Mouse (Mus musculus): ENCODE data around the gene Phf21a. TPM values are rescaled to one million over a fixed set of nuclear protein-coding genes. Genes with fewer than 3 reads are reported as not detected.

The Phf21a gene
- polyA plus RNA-seq, 2 experiments = 1.8 to 4.7 TPM

- Histone ChIP-seq H3K4me3 (ENCODE audit: insufficient read depth in 1 of 2, low read depth in 2 of 2, low read length in 2 of 2) (no peak overlapping the region), H3K27me3 (ENCODE audit: control insufficient read depth, insufficient read depth, low read length) (no peaks in the 10 kb centered on the region), H3K36me3 (replicated peaks; ENCODE audit: control insufficient read depth, insufficient read depth, low read depth) (no peaks in the 10 kb centered on the region), H3K4me2 (ENCODE audit: low read depth) (no peak overlapping the region), H3K9me3 (ENCODE audit: control insufficient read depth, low read length) (no peaks in the 10 kb centered on the region), H3K27ac (no peak overlapping the region), H3K4me1 (replicated peaks; ENCODE audit: control insufficient read depth in 2 of 2, insufficient read depth in 2 of 2, low read length in 1 of 2) (no peaks in the 10 kb centered on the region), H3K9ac (replicated peaks) (no peak overlapping the region)
- WGBS (ENCODE audit: insufficient replicate concordance) = 21% methylated on average over 1 of the region's 1 CpGs
- DNase-seq (ENCODE audit: low read depth in 3 of 3, low spot score in 3 of 3) (no peak), ATAC-seq (ENCODE audit: insufficient read depth) (no peak)
- no peak for TF ChIP-seq EP300 (IDR thresholded peaks at IDR 0.05; ENCODE audit: low read depth)
- no peak for TF ChIP-seq CTCF (IDR thresholded peaks at IDR 0.05; ENCODE audit: low read depth)
Observed at GRCm38 (mm10) chr2:92225592-92225991, 132.7 kb downstream of the Phf21a start.

GRCm38 (mm10) chr2:92229973-92230372 lies 137.1 kb downstream of the Phf21a start:
- Histone ChIP-seq H3K27me3 (ENCODE audit: control insufficient read depth, insufficient read depth, low read length) (no peaks in the 10 kb centered on the region), H3K36me3 (replicated peaks; ENCODE audit: control insufficient read depth, insufficient read depth, low read depth) (no peaks in the 10 kb centered on the region), H3K27ac (no peak overlapping the region), H3K4me1 (replicated peaks; ENCODE audit: control insufficient read depth in 2 of 2, insufficient read depth in 2 of 2, low read length in 1 of 2) (no peaks in the 10 kb centered on the region), H3K9me3 (ENCODE audit: control insufficient read depth, low read length) (no peaks in the 10 kb centered on the region), H3K4me2 (ENCODE audit: low read depth) (no peak overlapping the region), H3K9ac (replicated peaks) (no peak overlapping the region), H3K4me3 (ENCODE audit: insufficient read depth in 1 of 2, low read depth in 2 of 2, low read length in 2 of 2) (no peak overlapping the region)
- TF ChIP-seq EP300 (IDR thresholded peaks at IDR 0.05; ENCODE audit: low read depth) (no peak), CTCF (IDR thresholded peaks at IDR 0.05; ENCODE audit: low read depth) (no peak)
- 73% methylated on average over 9 of the region's 9 CpGs for WGBS (ENCODE audit: insufficient replicate concordance)
- ATAC-seq (ENCODE audit: insufficient read depth) = no peak
- DNase-seq (ENCODE audit: low read depth in 3 of 3, low spot score in 3 of 3) = no peak

GRCm38 (mm10) chr2:92231706-92232105 lies 138.8 kb downstream of the Phf21a start:
- no peak overlapping the region for H3K9ac ChIP-seq (replicated peaks)
- TF ChIP-seq EP300 (IDR thresholded peaks at IDR 0.05; ENCODE audit: low read depth) = no peak
- TF ChIP-seq CTCF (IDR thresholded peaks at IDR 0.05; ENCODE audit: low read depth) = no peak

GRCm38 (mm10) chr2:92234768-92235332 lies 141.9 kb downstream of the Phf21a start:
- H3K4me3 ChIP-seq (ENCODE audit: insufficient read depth in 1 of 2, low read depth in 2 of 2, low read length in 2 of 2) = no peak overlapping the region
- H3K27me3 ChIP-seq (ENCODE audit: control insufficient read depth, insufficient read depth, low read length) = no peaks in the 10 kb centered on the region
- WGBS (ENCODE audit: insufficient replicate concordance) = 72% methylated on average over 5 of the region's 5 CpGs
- no peak overlapping the region for H3K9ac ChIP-seq (replicated peaks)
- DNase-seq (ENCODE audit: low read depth in 3 of 3, low spot score in 3 of 3) (no peak), ATAC-seq (ENCODE audit: insufficient read depth) (no peak)
- no peaks in the 10 kb centered on the region for H3K36me3 ChIP-seq (replicated peaks; ENCODE audit: control insufficient read depth, insufficient read depth, low read depth)
- no peak overlapping the region for H3K4me2 ChIP-seq (ENCODE audit: low read depth)
- TF ChIP-seq EP300 (IDR thresholded peaks at IDR 0.05; ENCODE audit: low read depth) = no peak
- TF ChIP-seq CTCF (IDR thresholded peaks at IDR 0.05; ENCODE audit: low read depth) = no peak
- no peaks in the 10 kb centered on the region for H3K9me3 ChIP-seq (ENCODE audit: control insufficient read depth, low read length)
- no peaks in the 10 kb centered on the region for H3K4me1 ChIP-seq (replicated peaks; ENCODE audit: control insufficient read depth in 2 of 2, insufficient read depth in 2 of 2, low read length in 1 of 2)
- no peak overlapping the region for H3K27ac ChIP-seq

More at GRCm38 (mm10) chr2:92231706-92232105, 138.8 kb downstream of the Phf21a start:
- Histone ChIP-seq H3K27ac (no peak overlapping the region), H3K9me3 (ENCODE audit: control insufficient read depth, low read length) (no peaks in the 10 kb centered on the region), H3K4me3 (ENCODE audit: insufficient read depth in 1 of 2, low read depth in 2 of 2, low read length in 2 of 2) (no peak overlapping the region), H3K4me2 (ENCODE audit: low read depth) (no peak overlapping the region), H3K4me1 (replicated peaks; ENCODE audit: control insufficient read depth in 2 of 2, insufficient read depth in 2 of 2, low read length in 1 of 2) (no peaks in the 10 kb centered on the region), H3K36me3 (replicated peaks; ENCODE audit: control insufficient read depth, insufficient read depth, low read depth) (no peaks in the 10 kb centered on the region), H3K27me3 (ENCODE audit: control insufficient read depth, insufficient read depth, low read length) (no peaks in the 10 kb centered on the region)
- no peak for DNase-seq (ENCODE audit: low read depth in 3 of 3, low spot score in 3 of 3)
- ATAC-seq (ENCODE audit: insufficient read depth) = no peak

- Histone ChIP-seq H3K27me3 (ENCODE audit: control insufficient read depth, insufficient read depth, low read length) (no peaks in the 10 kb centered on the region), H3K4me2 (ENCODE audit: low read depth) (no peak overlapping the region), H3K4me3 (ENCODE audit: insufficient read depth in 1 of 2, low read depth in 2 of 2, low read length in 2 of 2) (no peak overlapping the region), H3K9me3 (ENCODE audit: control insufficient read depth, low read length) (no peaks in the 10 kb centered on the region), H3K4me1 (replicated peaks; ENCODE audit: control insufficient read depth in 2 of 2, insufficient read depth in 2 of 2, low read length in 1 of 2) (no peaks in the 10 kb centered on the region), H3K9ac (replicated peaks) (no peak overlapping the region), H3K36me3 (replicated peaks; ENCODE audit: control insufficient read depth, insufficient read depth, low read depth) (no peaks in the 10 kb centered on the region), H3K27ac (no peak overlapping the region)
- DNase-seq (ENCODE audit: low read depth in 3 of 3, low spot score in 3 of 3) (no peak), ATAC-seq (ENCODE audit: insufficient read depth) (no peak)
- TF ChIP-seq CTCF (IDR thresholded peaks at IDR 0.05; ENCODE audit: low read depth) (no peak), EP300 (IDR thresholded peaks at IDR 0.05; ENCODE audit: low read depth) (no peak)
- WGBS (ENCODE audit: insufficient replicate concordance) = 51% methylated on average over 2 of the region's 2 CpGs
Observed at GRCm38 (mm10) chr2:92240299-92240698, 147.4 kb downstream of the Phf21a start.
